Mouse (Mus musculus): ENCODE results near the gene Slc9a1. TPM values are rescaled to one million over a fixed set of nuclear protein-coding genes. Genes with fewer than 3 reads are reported as not detected.

Slc9a1 gene
- polyA plus RNA-seq, 1 experiment from 2014 or later, result 9.1 TPM

- Histone ChIP-seq H3K4me2 (ENCODE audit: low read depth, low read length) (peak overlapping the region; percentile 84), H3K36me3 (ENCODE audit: control insufficient read depth, insufficient read depth, low read length) (no peaks in the 10 kb centered on the region), H3K27me3 (replicated peaks; ENCODE audit: control insufficient read depth, insufficient read depth, low read length) (no peaks in the 10 kb centered on the region), H3K9ac (ENCODE audit: low read depth, low read length) (peak overlapping the region; percentile 96), H3K4me3 (ENCODE audit: low read length) (peak overlapping the region; percentile 70), H3K9me3 (ENCODE audit: control insufficient read depth, low read length) (no peaks in the 10 kb centered on the region), H3K27ac (ENCODE audit: low read length) (no peak overlapping the region), H3K4me1 (ENCODE audit: control insufficient read depth, insufficient read depth, low read length) (peaks cover 43% of the 10 kb centered on the region)
- ATAC-seq, result no peak
- 54% methylated on average over 7 of the region's 7 CpGs for WGBS
Observed at GRCm38 (mm10) chr4:133371621-133372277, 2.2 kb downstream of the Slc9a1 start.

DNA sequence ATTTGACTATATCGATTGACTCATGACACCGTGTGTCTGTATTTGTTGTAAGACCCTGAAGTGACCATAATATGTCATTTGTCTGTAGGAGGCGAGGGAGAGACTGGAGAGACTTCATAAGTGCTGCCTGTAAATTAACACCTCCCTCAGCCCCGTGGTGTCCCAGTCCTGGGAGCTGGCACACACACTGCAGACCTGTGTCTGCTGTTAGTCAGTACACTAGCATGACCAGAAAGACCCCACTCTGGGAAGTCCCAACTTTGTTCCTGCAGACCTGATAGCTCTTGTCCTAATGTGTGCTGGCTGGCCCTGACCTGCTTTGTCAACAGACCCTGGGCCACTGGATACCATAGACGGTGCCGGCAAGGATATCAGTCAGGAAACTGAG, 2.8 kb downstream of the Slc9a1 start:
- H3K27ac ChIP-seq (ENCODE audit: low read length), result peak overlapping the region; percentile 5; the same call in 1 of the 2 replicates
- H3K36me3 ChIP-seq (ENCODE audit: control insufficient read depth, insufficient read depth, low read length), result no peaks in the 10 kb centered on the region
- H3K27me3 ChIP-seq (replicated peaks; ENCODE audit: control insufficient read depth, insufficient read depth, low read length), result no peaks in the 10 kb centered on the region
- peak overlapping the region; percentile 70 for H3K4me3 ChIP-seq (ENCODE audit: low read length)
- WGBS, result 43% methylated on average over 6 of the region's 6 CpGs
- ATAC-seq, result no peak
- peak overlapping the region; percentile 96 for H3K9ac ChIP-seq (ENCODE audit: low read depth, low read length)
- H3K4me2 ChIP-seq (ENCODE audit: low read depth, low read length), result peak overlapping the region; percentile 84
- no peaks in the 10 kb centered on the region for H3K9me3 ChIP-seq (ENCODE audit: control insufficient read depth, low read length)
- H3K4me1 ChIP-seq (ENCODE audit: control insufficient read depth, insufficient read depth, low read length), result peaks cover 45% of the 10 kb centered on the region

- WGBS, result 74% methylated on average over 4 of the region's 4 CpGs
- no peak overlapping the region for H3K27ac ChIP-seq (ENCODE audit: low read length)
Observed at GRCm38 (mm10) chr4:133374011-133374410, 4.5 kb downstream of the Slc9a1 start.

DNA sequence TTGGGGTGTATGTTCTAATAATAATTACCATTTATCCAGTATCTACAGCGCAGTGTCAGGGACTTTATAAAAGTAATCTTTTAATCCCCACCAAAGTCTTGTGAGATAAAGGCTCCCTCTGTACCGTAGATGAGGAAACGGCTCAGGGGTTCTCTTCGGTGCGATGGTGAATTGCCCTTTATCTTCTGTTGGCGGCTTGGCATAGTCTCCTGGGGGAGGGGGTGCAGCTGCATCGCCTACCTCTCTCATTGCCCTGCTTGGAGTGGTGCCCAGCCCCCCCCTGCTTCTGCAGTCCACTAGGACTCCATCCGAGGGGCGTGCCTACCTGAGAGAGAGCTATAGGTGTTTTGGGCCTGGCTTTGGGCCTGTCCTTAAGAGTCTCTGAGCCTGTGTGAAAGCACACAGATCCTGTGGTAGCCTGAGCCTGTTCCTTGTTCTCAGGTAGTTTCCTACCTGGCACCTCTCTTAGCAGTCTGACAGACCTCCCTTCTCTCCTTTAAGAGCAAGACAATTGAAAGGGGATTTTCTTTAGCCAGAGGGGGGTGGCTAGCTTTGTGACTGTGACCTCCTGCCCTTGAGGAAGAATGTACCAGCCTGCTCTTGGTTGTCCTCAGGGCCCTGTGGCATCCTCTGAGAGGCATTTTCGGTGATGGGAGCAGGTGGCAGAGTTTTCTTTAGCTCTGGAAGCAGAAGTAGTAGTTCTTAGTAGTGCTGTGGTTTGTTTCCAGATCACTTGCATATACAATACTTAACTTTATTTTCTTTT, 6.5 kb downstream of the Slc9a1 start:
- Histone ChIP-seq H3K9me3 (ENCODE audit: control insufficient read depth, low read length) (no peaks in the 10 kb centered on the region), H3K27me3 (replicated peaks; ENCODE audit: control insufficient read depth, insufficient read depth, low read length) (no peaks in the 10 kb centered on the region), H3K9ac (ENCODE audit: low read depth, low read length) (no peak overlapping the region), H3K4me2 (ENCODE audit: low read depth, low read length) (no peak overlapping the region), H3K27ac (ENCODE audit: low read length) (0 out of 2 replicates have a peak overlapping the region, but pooled peaks have one; percentile 0), H3K4me1 (ENCODE audit: control insufficient read depth, insufficient read depth, low read length) (peaks cover 72% of the 10 kb centered on the region), H3K36me3 (ENCODE audit: control insufficient read depth, insufficient read depth, low read length) (no peaks in the 10 kb centered on the region), H3K4me3 (ENCODE audit: low read length) (no peak overlapping the region)
- ATAC-seq, result no peak
- WGBS, result 51% methylated on average over 10 of the region's 10 CpGs

More at GRCm38 (mm10) chr4:133374011-133374410, 4.5 kb downstream of the Slc9a1 start:
- no peaks in the 10 kb centered on the region for H3K36me3 ChIP-seq (ENCODE audit: control insufficient read depth, insufficient read depth, low read length)
- H3K4me3 ChIP-seq (ENCODE audit: low read length), result no peak overlapping the region
- no peak for ATAC-seq
- no peak overlapping the region for H3K4me2 ChIP-seq (ENCODE audit: low read depth, low read length)
- H3K27me3 ChIP-seq (replicated peaks; ENCODE audit: control insufficient read depth, insufficient read depth, low read length), result no peaks in the 10 kb centered on the region
- H3K9me3 ChIP-seq (ENCODE audit: control insufficient read depth, low read length), result no peaks in the 10 kb centered on the region
- H3K4me1 ChIP-seq (ENCODE audit: control insufficient read depth, insufficient read depth, low read length), result peaks cover 62% of the 10 kb centered on the region
- H3K9ac ChIP-seq (ENCODE audit: low read depth, low read length), result no peak overlapping the region; the same call in 1 of the 2 replicates

DNA sequence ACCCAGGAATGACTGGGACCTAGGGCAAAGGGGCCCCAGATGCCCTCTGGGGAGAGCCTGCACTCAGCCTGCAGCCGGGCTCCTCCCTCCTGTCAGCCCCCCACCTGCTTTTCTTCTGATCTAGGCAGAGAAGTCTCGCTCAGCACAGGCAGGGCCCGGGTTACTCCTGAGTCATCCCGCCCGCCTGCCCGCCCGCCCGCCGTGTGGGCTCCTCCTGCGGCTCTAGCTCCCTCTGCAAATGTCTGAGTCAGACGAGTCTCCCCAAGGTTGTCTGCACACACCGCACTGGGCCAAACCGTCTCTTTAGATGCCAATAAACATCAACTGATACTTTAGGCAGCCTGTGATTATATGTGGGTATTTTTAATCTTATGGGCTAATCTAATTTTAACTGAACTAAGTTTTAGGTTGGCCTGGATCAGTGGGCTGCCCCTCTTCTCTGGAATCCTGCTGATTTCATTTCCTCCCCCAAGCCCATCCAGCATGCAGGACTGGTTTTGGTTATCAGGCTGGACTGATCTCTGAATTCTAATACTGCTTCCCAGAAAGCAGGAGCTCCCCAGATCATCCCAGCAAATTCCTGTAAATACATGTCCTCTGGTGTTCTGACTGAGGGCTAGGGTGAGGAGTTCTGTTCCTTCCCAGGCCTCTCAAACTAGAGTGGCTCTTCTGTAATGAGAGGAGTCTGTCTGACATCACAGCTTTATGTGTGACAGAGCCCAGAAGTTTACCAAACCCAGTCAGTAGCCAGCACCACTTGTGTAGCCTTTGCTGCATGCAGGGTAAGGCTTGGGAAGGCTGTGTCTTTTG, 8.9 kb downstream of the Slc9a1 start:
- H3K4me3 ChIP-seq (ENCODE audit: low read length), result no peak overlapping the region
- no peak overlapping the region for H3K4me2 ChIP-seq (ENCODE audit: low read depth, low read length)
- H3K27ac ChIP-seq (ENCODE audit: low read length), result peak overlapping the region; percentile 85
- peak; percentile 74 for ATAC-seq
- peaks cover 51% of the 10 kb centered on the region for H3K4me1 ChIP-seq (ENCODE audit: control insufficient read depth, insufficient read depth, low read length)
- peak overlapping the region; percentile 48 for H3K9ac ChIP-seq (ENCODE audit: low read depth, low read length)
- 18% methylated on average over 13 of the region's 13 CpGs for WGBS
- no peaks in the 10 kb centered on the region for H3K27me3 ChIP-seq (replicated peaks; ENCODE audit: control insufficient read depth, insufficient read depth, low read length)
- H3K9me3 ChIP-seq (ENCODE audit: control insufficient read depth, low read length), result no peaks in the 10 kb centered on the region
- no peaks in the 10 kb centered on the region for H3K36me3 ChIP-seq (ENCODE audit: control insufficient read depth, insufficient read depth, low read length)

DNA sequence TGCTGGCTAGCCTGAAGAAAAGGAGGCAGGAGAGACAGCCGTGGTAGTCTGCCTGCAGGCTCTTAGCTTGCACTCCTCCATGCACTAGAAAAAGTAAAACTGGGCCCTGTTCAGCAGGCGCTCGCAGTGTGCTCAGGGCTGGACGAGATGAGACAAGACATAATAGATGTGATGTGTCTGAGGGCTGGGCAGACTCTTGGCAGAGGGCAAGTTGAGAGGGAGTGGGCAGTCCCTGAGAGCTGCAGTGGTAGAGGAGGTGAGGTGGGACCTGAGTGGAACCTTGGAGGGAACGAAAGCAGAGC, 9.5 kb downstream of the Slc9a1 start:
- Histone ChIP-seq H3K4me2 (ENCODE audit: low read depth, low read length) (peak overlapping the region; percentile 14; the same call in 1 of the 2 replicates), H3K9me3 (ENCODE audit: control insufficient read depth, low read length) (no peaks in the 10 kb centered on the region), H3K27me3 (replicated peaks; ENCODE audit: control insufficient read depth, insufficient read depth, low read length) (no peaks in the 10 kb centered on the region), H3K9ac (ENCODE audit: low read depth, low read length) (peak overlapping the region; percentile 48), H3K27ac (ENCODE audit: low read length) (peak overlapping the region; percentile 85), H3K4me3 (ENCODE audit: low read length) (no peak overlapping the region), H3K4me1 (ENCODE audit: control insufficient read depth, insufficient read depth, low read length) (peaks cover 46% of the 10 kb centered on the region), H3K36me3 (ENCODE audit: control insufficient read depth, insufficient read depth, low read length) (no peaks in the 10 kb centered on the region)
- peak; percentile 18; the same call in 1 of the 2 replicates for ATAC-seq
- WGBS, result 31% methylated on average over 5 of the region's 5 CpGs

- 38% methylated on average over 3 of the region's 3 CpGs for WGBS
- H3K4me3 ChIP-seq (ENCODE audit: low read length), result no peak overlapping the region
- H3K36me3 ChIP-seq (ENCODE audit: control insufficient read depth, insufficient read depth, low read length), result no peaks in the 10 kb centered on the region
- ATAC-seq, result no peak
- no peak overlapping the region for H3K9ac ChIP-seq (ENCODE audit: low read depth, low read length)
- no peaks in the 10 kb centered on the region for H3K27me3 ChIP-seq (replicated peaks; ENCODE audit: control insufficient read depth, insufficient read depth, low read length)
- H3K4me1 ChIP-seq (ENCODE audit: control insufficient read depth, insufficient read depth, low read length), result peaks cover 43% of the 10 kb centered on the region
- no peaks in the 10 kb centered on the region for H3K9me3 ChIP-seq (ENCODE audit: control insufficient read depth, low read length)
- H3K4me2 ChIP-seq (ENCODE audit: low read depth, low read length), result no peak overlapping the region
- H3K27ac ChIP-seq (ENCODE audit: low read length), result peak overlapping the region; percentile 67
Observed at GRCm38 (mm10) chr4:133379861-133380260, 10.4 kb downstream of the Slc9a1 start.

- H3K9me3 ChIP-seq (ENCODE audit: control insufficient read depth, low read length), result no peaks in the 10 kb centered on the region
- no peak overlapping the region for H3K9ac ChIP-seq (ENCODE audit: low read depth, low read length)
- WGBS, result 67% methylated on average over 6 of the region's 6 CpGs
- H3K4me1 ChIP-seq (ENCODE audit: control insufficient read depth, insufficient read depth, low read length), result peaks cover 43% of the 10 kb centered on the region
- ATAC-seq, result 0 out of 2 replicates have a peak, but pooled peaks have one; percentile 2
- 0 out of 2 replicates have a peak overlapping the region, but pooled peaks have one; percentile 4 for H3K4me2 ChIP-seq (ENCODE audit: low read depth, low read length)
- no peaks in the 10 kb centered on the region for H3K27me3 ChIP-seq (replicated peaks; ENCODE audit: control insufficient read depth, insufficient read depth, low read length)
- peak overlapping the region; percentile 67 for H3K27ac ChIP-seq (ENCODE audit: low read length)
- no peak overlapping the region for H3K4me3 ChIP-seq (ENCODE audit: low read length)
- no peaks in the 10 kb centered on the region for H3K36me3 ChIP-seq (ENCODE audit: control insufficient read depth, insufficient read depth, low read length)
Observed at GRCm38 (mm10) chr4:133380532-133380931, 11.0 kb downstream of the Slc9a1 start.

- H3K4me1 ChIP-seq (ENCODE audit: control insufficient read depth, insufficient read depth, low read length), result peaks cover 44% of the 10 kb centered on the region
- peak; percentile 10 for ATAC-seq
- 0 out of 2 replicates have a peak overlapping the region, but pooled peaks have one; percentile 14 for H3K9ac ChIP-seq (ENCODE audit: low read depth, low read length)
- H3K4me3 ChIP-seq (ENCODE audit: low read length), result no peak overlapping the region
- no peak overlapping the region for H3K4me2 ChIP-seq (ENCODE audit: low read depth, low read length)
- no peaks in the 10 kb centered on the region for H3K27me3 ChIP-seq (replicated peaks; ENCODE audit: control insufficient read depth, insufficient read depth, low read length)
- no peaks in the 10 kb centered on the region for H3K9me3 ChIP-seq (ENCODE audit: control insufficient read depth, low read length)
- peak overlapping the region; percentile 39; the same call in 1 of the 2 replicates for H3K27ac ChIP-seq (ENCODE audit: low read length)
- H3K36me3 ChIP-seq (ENCODE audit: control insufficient read depth, insufficient read depth, low read length), result no peaks in the 10 kb centered on the region
- 46% methylated on average over 8 of the region's 8 CpGs for WGBS
Observed at GRCm38 (mm10) chr4:133381141-133381540, 11.6 kb downstream of the Slc9a1 start.
